Mouse (Mus musculus): ENCODE results near the gene Rab3c. TPM values are rescaled to one million over a fixed set of nuclear protein-coding genes. Genes with fewer than 3 reads are reported as not detected.

Gene Rab3c
- polyA plus RNA-seq, 1 experiment: 61.4 TPM

DNA sequence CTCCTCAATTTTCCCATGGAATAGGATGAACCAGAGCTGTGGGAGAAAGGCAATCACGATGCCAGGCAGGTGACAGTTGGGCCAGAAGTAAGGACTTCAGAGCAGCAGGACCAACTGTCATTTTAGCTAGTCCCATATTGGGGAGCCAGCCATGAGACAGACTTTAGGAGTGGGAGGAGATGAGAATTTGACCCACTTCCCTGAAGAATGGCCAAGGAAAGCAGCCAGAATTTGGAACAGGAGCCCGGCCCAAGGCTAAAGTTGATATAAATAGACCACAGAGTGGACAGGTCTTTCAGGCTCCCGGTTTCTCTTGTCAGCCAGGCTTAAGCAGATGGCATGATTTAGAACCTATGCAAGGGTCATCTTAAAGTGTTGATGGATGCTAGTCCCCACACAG is 213.6 kb downstream of the Rab3c start:
- peaks cover 1% of the 10 kb centered on the region; the same call in 1 of the 2 replicates for H3K4me1 ChIP-seq (ENCODE audit: control insufficient read depth, insufficient read depth, low read length)
- no peak overlapping the region for H3K27ac ChIP-seq (ENCODE audit: insufficient read depth, low read length)
- H3K4me3 ChIP-seq (ENCODE audit: insufficient read depth, low read length): no peak overlapping the region
- no peak for TF ChIP-seq POLR2A (IDR thresholded peaks at IDR 0.05; ENCODE audit: extremely low read depth, insufficient read depth, low read length)
- TF ChIP-seq CTCF (IDR thresholded peaks at IDR 0.05; ENCODE audit: extremely low read depth, insufficient read depth, low read length): no peak

DNA sequence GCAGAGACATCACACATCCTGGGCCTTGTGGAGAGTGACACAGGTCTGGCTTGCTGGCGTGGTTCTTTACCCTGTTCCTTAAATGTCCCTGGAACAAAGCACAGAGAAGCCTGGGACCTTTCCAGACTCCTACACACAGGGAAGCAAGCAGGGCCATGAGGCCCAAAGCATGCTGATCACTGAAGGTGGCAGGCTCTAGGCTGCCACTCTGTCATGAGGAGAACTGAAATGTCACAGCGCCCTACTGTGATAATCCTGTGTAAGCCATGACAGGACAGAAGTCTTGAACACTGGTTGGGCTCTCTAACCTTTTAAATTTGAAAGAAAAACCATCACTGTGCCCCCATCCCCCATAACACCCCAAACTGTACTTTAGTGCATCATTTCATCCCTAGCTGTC is 214.1 kb downstream of the Rab3c start:
- no peak for TF ChIP-seq POLR2A (IDR thresholded peaks at IDR 0.05; ENCODE audit: extremely low read depth, insufficient read depth, low read length)
- no peak for TF ChIP-seq CTCF (IDR thresholded peaks at IDR 0.05; ENCODE audit: extremely low read depth, insufficient read depth, low read length)

GRCm38 (mm10) chr13:110062835-110063411 is 217.9 kb downstream of the Rab3c start:
- no peak overlapping the region for H3K27ac ChIP-seq (ENCODE audit: insufficient read depth, low read length)
- H3K4me3 ChIP-seq (ENCODE audit: insufficient read depth, low read length): no peak overlapping the region
- peaks cover 1% of the 10 kb centered on the region; the same call in 1 of the 2 replicates for H3K4me1 ChIP-seq (ENCODE audit: control insufficient read depth, insufficient read depth, low read length)
- no peak for TF ChIP-seq POLR2A (IDR thresholded peaks at IDR 0.05; ENCODE audit: extremely low read depth, insufficient read depth, low read length)
- TF ChIP-seq CTCF (IDR thresholded peaks at IDR 0.05; ENCODE audit: extremely low read depth, insufficient read depth, low read length): peak; percentile 89

More for the DNA sequence above, 214.1 kb downstream of the Rab3c start:
- Histone ChIP-seq H3K4me1 (ENCODE audit: control insufficient read depth, insufficient read depth, low read length) (peaks cover 1% of the 10 kb centered on the region; the same call in 1 of the 2 replicates), H3K4me3 (ENCODE audit: insufficient read depth, low read length) (no peak overlapping the region), H3K27ac (ENCODE audit: insufficient read depth, low read length) (no peak overlapping the region)

DNA sequence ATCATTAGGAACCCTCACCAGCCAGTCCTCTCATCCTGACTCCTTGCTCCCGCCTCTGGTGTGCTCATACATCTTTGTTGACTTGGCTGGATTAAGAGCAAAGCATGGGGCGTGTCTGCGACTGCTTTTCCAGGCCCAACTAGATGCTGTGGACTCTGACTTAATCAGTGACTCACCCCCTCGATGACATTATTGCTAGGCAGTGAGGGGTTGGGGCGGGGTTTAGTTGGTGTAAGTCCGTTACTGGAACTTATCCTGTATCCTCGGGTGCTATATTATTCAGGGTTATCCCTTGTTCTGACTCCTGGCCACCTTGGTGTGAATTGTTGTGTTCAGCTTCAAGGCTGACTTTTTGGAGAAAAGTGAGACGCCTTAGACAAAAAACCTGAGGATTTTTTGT is 218.5 kb downstream of the Rab3c start:
- H3K4me1 ChIP-seq (ENCODE audit: control insufficient read depth, insufficient read depth, low read length): peaks cover 1% of the 10 kb centered on the region; the same call in 1 of the 2 replicates
- TF ChIP-seq POLR2A (IDR thresholded peaks at IDR 0.05; ENCODE audit: extremely low read depth, insufficient read depth, low read length): no peak
- no peak for TF ChIP-seq CTCF (IDR thresholded peaks at IDR 0.05; ENCODE audit: extremely low read depth, insufficient read depth, low read length)
- no peak overlapping the region for H3K4me3 ChIP-seq (ENCODE audit: insufficient read depth, low read length)
- no peak overlapping the region for H3K27ac ChIP-seq (ENCODE audit: insufficient read depth, low read length)

DNA sequence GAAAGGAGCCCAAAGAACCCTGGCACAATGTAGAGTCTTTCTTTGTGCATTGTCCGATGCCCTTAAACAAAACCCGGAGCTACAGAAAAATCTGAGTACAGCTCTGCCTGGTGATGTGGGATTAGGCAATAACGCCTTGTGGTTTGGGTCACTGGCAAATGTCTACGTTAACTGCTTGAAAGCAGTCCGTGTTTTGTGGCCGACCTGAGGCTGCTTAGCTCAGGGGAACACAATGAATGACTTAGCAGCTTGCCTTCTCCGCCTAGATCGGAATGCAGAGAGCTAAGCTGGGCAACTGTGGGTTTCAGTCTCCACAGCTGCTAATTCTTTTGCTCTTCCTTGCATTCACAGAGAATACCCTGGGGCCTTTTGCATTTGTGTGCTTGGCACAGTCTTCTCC is 226.3 kb downstream of the Rab3c start:
- TF ChIP-seq POLR2A (IDR thresholded peaks at IDR 0.05; ENCODE audit: extremely low read depth, insufficient read depth, low read length) (no peak), CTCF (IDR thresholded peaks at IDR 0.05; ENCODE audit: extremely low read depth, insufficient read depth, low read length) (no peak)
- Histone ChIP-seq H3K27ac (ENCODE audit: insufficient read depth, low read length) (no peak overlapping the region), H3K4me1 (ENCODE audit: control insufficient read depth, insufficient read depth, low read length) (no peaks in the 10 kb centered on the region), H3K4me3 (ENCODE audit: insufficient read depth, low read length) (no peak overlapping the region)

DNA sequence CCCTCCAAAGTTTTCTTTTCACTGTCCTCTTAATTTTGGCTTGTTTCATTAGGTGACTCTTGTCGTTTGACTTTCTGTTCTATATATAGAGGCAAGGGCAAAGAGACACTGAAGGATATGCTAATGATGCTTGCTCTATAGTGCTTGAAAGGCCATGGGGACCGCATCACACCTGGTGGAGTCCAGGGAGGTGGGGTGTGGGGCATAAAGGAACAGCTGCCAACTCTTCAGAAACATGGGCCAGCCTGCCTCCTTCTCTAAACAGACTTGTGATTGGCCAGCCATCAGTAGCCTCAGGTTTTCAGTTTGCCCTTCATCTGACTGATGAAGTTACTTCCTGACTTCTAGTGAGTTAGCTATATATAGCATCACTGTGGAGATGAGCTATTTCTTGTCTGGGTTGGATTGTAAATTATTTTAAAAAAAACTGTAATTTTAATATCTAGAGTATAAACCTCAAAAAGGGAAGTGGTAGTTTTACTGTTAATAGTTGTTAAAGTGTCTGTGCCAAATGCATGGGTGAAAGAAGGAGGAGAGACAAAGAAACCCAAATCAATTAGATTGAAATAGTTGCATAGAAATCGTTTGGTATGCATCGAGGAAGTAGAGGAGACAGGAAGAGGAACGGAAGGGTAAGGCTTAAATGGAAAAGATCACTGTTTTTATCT is 231.9 kb downstream of the Rab3c start:
- H3K27ac ChIP-seq (ENCODE audit: insufficient read depth, low read length): no peak overlapping the region
- H3K4me3 ChIP-seq (ENCODE audit: insufficient read depth, low read length): no peak overlapping the region
- TF ChIP-seq CTCF (IDR thresholded peaks at IDR 0.05; ENCODE audit: extremely low read depth, insufficient read depth, low read length): no peak
- TF ChIP-seq POLR2A (IDR thresholded peaks at IDR 0.05; ENCODE audit: extremely low read depth, insufficient read depth, low read length): no peak
- H3K4me1 ChIP-seq (ENCODE audit: control insufficient read depth, insufficient read depth, low read length): no peaks in the 10 kb centered on the region

DNA sequence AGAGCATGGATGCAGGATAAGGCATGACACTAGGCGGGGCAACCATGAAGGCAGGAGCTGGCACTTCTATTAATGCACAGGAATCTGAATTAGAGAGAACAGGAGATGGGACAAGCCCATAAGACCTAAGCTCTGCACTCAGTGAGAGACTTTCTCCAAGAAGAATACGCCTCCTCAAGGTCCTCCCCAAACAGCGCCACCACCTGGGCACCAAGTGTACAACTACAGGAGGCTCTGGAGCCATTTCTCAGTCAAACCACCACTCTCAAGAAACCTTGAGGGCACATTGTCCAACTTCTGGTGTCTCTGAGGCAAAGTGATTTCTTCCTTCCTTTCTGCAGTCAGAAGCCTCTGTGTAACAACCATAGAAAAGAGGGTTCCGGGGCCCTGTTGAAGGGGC is 236.4 kb downstream of the Rab3c start:
- no peaks in the 10 kb centered on the region for H3K4me1 ChIP-seq (ENCODE audit: control insufficient read depth, insufficient read depth, low read length)
- no peak overlapping the region for H3K4me3 ChIP-seq (ENCODE audit: insufficient read depth, low read length)
- TF ChIP-seq POLR2A (IDR thresholded peaks at IDR 0.05; ENCODE audit: extremely low read depth, insufficient read depth, low read length) (no peak), CTCF (IDR thresholded peaks at IDR 0.05; ENCODE audit: extremely low read depth, insufficient read depth, low read length) (no peak)
- no peak overlapping the region for H3K27ac ChIP-seq (ENCODE audit: insufficient read depth, low read length)

- TF ChIP-seq POLR2A (IDR thresholded peaks at IDR 0.05; ENCODE audit: extremely low read depth, insufficient read depth, low read length) (no peak), CTCF (IDR thresholded peaks at IDR 0.05; ENCODE audit: extremely low read depth, insufficient read depth, low read length) (peak; percentile 56)
- Histone ChIP-seq H3K4me1 (ENCODE audit: control insufficient read depth, insufficient read depth, low read length) (no peaks in the 10 kb centered on the region), H3K27ac (ENCODE audit: insufficient read depth, low read length) (no peak overlapping the region), H3K4me3 (ENCODE audit: insufficient read depth, low read length) (no peak overlapping the region)
Observed at GRCm38 (mm10) chr13:110039779-110040498, 240.9 kb downstream of the Rab3c start.

- TF ChIP-seq POLR2A (IDR thresholded peaks at IDR 0.05; ENCODE audit: extremely low read depth, insufficient read depth, low read length): no peak
- TF ChIP-seq CTCF (IDR thresholded peaks at IDR 0.05; ENCODE audit: extremely low read depth, insufficient read depth, low read length): no peak
- Histone ChIP-seq H3K4me1 (ENCODE audit: control insufficient read depth, insufficient read depth, low read length) (no peaks in the 10 kb centered on the region), H3K4me3 (ENCODE audit: insufficient read depth, low read length) (no peak overlapping the region), H3K27ac (ENCODE audit: insufficient read depth, low read length) (no peak overlapping the region)
Observed at GRCm38 (mm10) chr13:110039170-110039569, 241.6 kb downstream of the Rab3c start.

Data from cortical plate, adult 2 months (tissue).